Mouse (Mus musculus): ENCODE data around the gene Stil.

DNA sequence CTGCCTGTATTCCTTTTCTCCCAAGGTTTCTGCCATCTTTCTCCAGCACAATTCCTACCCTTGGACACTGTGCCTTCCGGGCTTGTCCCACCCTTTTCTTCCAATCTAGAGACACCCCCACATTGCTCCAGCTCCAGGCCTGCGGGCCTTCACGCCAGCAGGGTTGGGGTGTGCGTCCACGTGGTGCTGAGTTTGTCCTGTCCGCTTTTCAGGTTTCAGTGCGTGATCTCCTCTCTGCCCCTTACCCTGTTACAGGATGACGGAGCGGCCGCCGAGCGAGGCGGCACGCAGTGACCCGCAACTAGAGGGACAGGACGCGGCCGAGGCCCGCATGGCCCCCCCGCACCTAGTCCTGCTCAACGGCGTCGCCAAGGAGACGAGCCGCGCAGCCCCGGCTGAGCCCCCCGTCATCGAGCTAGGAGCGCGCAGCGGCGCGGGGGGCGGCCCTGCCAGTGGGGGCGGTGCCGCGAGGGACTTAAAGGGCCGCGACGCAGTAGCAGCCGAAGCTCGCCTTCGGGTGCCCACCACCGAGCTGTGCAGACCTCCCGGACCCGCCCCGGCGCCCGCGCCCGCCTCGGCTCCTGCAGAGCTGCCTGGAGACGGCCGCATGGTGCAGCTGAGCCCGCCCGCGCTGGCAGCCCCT lies 63.0 kb downstream of the Stil start:
- no peak for TF ChIP-seq CTCF (IDR thresholded peaks at IDR 0.05; ENCODE audit: low read depth, low read length)
- TF ChIP-seq POLR2A (IDR thresholded peaks at IDR 0.05; ENCODE audit: extremely low read depth, insufficient read depth, low read length), result no peak

Measured in liver, adult 2 months (tissue).